Mouse (Mus musculus) left cerebral cortex, postnatal 25 days (tissue): ENCODE measurements around the gene Zhx3. TPM values are rescaled to one million over a fixed set of nuclear protein-coding genes. Genes with fewer than 3 reads are reported as not detected.

Source experiments
- DNase-seq, 2 experiments: peaks; one replicate each; pipeline ENCODE4 v3.0.0; 2022; ENCODE audit warnings: low spot score in 2 of 2, mixed read lengths in 1 of 2
- intact Hi-C: fragments of 180-260 bp; cut with DNase I; formaldehyde crosslinking; loops from one replicate; pipeline ENCODE4 v1.15.1; 2025
- total RNA-seq, 2 experiments: library from RNA; stranded (reverse); gene quantifications; 2 replicates each; pipeline ENCODE4 v1.2.3; 2021

The Zhx3 gene
- total RNA-seq, 2 experiments from 2014 or later = 71.0 to 78.4 TPM

GRCm38 (mm10) chr2:160768097-160768695, 104.6 kb downstream of the Zhx3 start:
- DNase-seq = no peak
- intact Hi-C loops = no loop called here

- intact Hi-C loops = no loop called here
These were observed 105.6 kb downstream of the Zhx3 start for GRCm38 (mm10) chr2:160767201-160767600.

GRCm38 (mm10) chr2:160766371-160766771, 106.4 kb downstream of the Zhx3 start:
- DNase-seq = no peak
- intact Hi-C loops = no loop called here

More at GRCm38 (mm10) chr2:160767201-160767600, 105.6 kb downstream of the Zhx3 start:
- DNase-seq = no peak

- no peak for DNase-seq
- intact Hi-C loops = no loop called here
These were observed 107.7 kb downstream of the Zhx3 start for GRCm38 (mm10) chr2:160765096-160765495.

GRCm38 (mm10) chr2:160764386-160764785, 108.4 kb downstream of the Zhx3 start:
- intact Hi-C loops = no loop called here
- DNase-seq = no peak

GRCm38 (mm10) chr2:160763816-160764215, 109.0 kb downstream of the Zhx3 start:
- no peak for DNase-seq
- intact Hi-C loops = no loop called here

GRCm38 (mm10) chr2:160760433-160761184, 112.2 kb downstream of the Zhx3 start:
- intact Hi-C loops = loop anchor here (2.0 kb wide), 1 partner anchor 126 kb away; no protein-coding TSS in a partner anchor

GRCm38 (mm10) chr2:160756583-160757203, 116.1 kb downstream of the Zhx3 start:
- DNase-seq = no peak
- intact Hi-C loops = no loop called here

More at GRCm38 (mm10) chr2:160760433-160761184, 112.2 kb downstream of the Zhx3 start:
- peak; percentile 62 to 63 for DNase-seq

- no peak for DNase-seq
- intact Hi-C loops = no loop called here
These were observed 125.7 kb downstream of the Zhx3 start for GRCm38 (mm10) chr2:160747075-160747474.

- DNase-seq = no peak
- intact Hi-C loops = no loop called here
These were observed 126.2 kb downstream of the Zhx3 start for GRCm38 (mm10) chr2:160746637-160747036.

- intact Hi-C loops = no loop called here
- no peak for DNase-seq
These were observed 127.3 kb downstream of the Zhx3 start for GRCm38 (mm10) chr2:160745497-160745896.

- intact Hi-C loops = no loop called here
- no peak for DNase-seq
These were observed 128.0 kb downstream of the Zhx3 start for GRCm38 (mm10) chr2:160744823-160745210.

GRCm38 (mm10) chr2:160744040-160744822, 128.6 kb downstream of the Zhx3 start:
- peak in 1 of 2 experiments; percentile 46 for DNase-seq
- intact Hi-C loops = no loop called here

GRCm38 (mm10) chr2:160742161-160742609, 130.6 kb downstream of the Zhx3 start:
- no peak for DNase-seq
- intact Hi-C loops = no loop called here

GRCm38 (mm10) chr2:160741580-160741979, 131.2 kb downstream of the Zhx3 start:
- DNase-seq = no peak
- intact Hi-C loops = no loop called here

GRCm38 (mm10) chr2:160740521-160741156, 132.2 kb downstream of the Zhx3 start:
- DNase-seq = no peak
- intact Hi-C loops = no loop called here

- no peak for DNase-seq
- intact Hi-C loops = no loop called here
These were observed 133.0 kb downstream of the Zhx3 start for GRCm38 (mm10) chr2:160739647-160740356.

GRCm38 (mm10) chr2:160738354-160738753, 134.4 kb downstream of the Zhx3 start:
- intact Hi-C loops = no loop called here
- DNase-seq = no peak

GRCm38 (mm10) chr2:160736466-160736865, 136.3 kb downstream of the Zhx3 start:
- no peak for DNase-seq
- intact Hi-C loops = no loop called here
